Mouse (Mus musculus): ENCODE measurements at regions not wholly inside any gene's neighbourhood (a gene's known extent, or its start where the extent isn't known, plus 50 kb on each side); places are given as distances from the start of the nearest gene placed in this dataset.

DNA sequence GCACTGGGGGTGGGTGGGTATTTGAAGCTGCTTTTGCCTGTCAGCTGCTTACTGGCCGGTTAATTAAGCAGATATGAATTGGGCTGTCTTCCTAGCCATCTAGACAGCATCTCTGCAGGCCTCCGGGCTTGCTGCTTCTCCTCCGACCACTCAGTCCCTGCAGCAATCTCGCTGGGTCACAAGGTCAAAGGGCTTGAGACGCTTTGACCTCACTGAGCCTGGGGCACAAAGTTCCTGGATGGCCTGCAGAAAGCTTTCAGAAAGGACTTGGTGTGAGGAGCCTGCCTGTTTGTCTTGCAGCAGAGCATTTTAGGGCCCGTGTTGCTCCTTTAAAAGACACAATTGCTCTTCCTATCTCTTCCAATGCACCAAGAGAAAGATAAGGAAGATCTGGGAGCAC, 83.7 kb upstream of the Ppp2r5a start:
- intact Hi-C loops (cut with DNase I): no loop called here
- no peak for DNase-seq

DNA sequence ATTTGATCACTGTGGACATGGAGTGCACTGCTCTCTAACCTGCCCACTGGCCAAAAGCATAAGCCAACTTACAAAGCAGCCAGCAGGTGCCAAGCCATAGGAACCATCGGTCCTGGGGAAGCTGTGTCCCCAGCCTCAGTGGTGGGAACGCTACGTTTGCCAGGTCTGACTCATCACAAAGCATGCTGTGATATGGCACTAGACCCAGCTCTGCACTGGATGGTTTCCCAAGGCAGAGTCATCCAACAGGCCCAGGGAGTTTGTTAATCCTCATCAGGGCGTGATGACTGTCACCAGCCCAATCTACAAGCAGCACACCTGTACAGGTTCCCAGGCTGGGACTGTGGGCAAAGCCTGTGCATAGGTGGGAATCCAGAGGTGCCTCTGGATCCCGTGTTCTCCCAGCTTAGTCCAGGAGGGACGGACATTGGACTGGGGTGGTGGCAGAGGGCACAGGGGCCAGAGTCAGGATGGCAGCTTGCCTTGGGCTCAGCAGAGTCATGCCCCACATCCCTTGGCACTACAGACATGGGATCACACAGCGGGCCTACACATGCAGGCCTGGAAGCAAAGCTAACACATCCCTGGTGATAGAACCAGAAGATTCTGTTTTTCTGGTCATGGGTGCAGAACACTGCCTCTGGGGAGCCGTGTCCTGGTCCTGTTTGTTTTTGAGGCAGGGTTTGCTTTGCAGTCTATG, 81.8 kb upstream of the Ppp2r5a start:
- intact Hi-C loops (cut with DNase I): loop anchor here (5.0 kb wide), 1 partner anchor 77 kb away; no protein-coding TSS in a partner anchor
- DNase-seq: no peak

DNA sequence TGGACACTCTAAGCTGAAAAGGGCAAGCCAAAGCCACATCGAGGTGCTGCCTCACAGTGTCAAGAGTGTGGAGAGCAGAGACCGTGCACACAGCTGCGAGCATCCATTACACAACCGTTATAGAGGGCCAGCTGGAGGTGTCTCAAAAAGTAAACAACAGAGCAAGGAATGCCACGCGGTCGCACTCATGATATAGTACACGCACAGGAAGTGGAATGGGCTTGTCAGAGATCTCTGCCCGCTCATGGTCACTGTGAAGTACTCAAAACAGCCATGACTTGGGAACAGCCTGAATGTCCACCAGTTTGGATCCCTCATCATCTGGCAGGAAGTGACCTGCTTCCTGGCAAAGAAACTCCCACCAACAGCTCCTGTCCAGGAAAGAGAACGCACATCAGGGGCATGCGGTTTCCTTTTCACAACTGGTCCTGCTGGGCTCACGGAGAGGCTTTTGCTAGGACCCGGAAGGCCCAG, 76.9 kb upstream of the Ppp2r5a start:
- peak; percentile 57 to 58 for DNase-seq
- intact Hi-C loops (cut with DNase I): loop anchor here (5.0 kb wide), 1 partner anchor 82 kb away; no protein-coding TSS in a partner anchor

DNA sequence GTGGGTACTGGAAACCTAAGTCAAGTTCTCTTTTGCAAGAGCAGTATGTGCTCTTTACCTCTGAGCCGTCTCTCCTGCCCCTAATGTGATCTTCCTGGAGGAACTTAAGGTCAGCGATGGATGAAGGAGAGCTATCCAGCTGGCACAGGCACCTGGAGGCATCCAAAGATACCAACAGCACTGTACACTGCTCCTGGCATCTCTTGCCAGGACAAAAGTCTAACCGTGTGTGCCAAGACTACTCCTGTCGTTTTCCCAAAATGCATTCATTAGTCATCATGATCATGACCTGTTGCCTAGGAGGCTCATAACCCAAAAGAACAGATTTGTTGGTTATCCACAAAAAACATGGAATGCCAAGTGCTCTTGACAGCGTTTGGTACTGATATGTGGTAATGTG, 69.5 kb upstream of the Ppp2r5a start:
- no peak for DNase-seq

DNA sequence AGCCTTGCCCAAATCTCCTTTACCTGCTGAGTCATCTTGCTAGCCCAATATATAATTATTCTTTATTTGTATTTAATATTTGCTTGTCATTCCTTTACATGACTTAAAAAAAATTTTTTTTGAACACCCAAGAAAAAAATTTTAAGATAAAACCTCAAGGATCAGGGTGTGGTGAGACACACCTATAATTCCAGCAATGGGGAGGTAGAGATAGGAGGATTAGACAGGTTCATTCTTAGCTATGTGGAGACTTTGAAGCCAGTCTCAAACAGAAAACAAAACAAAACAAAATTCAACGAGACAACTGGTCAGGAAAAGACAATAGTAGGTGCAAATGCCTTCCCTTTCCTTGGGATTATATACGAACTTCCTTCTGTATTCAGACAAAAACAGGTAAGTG, 68.4 kb upstream of the Ppp2r5a start:
- DNase-seq: no peak
- intact Hi-C loops (cut with DNase I): no loop called here

More for the DNA sequence above, 69.5 kb upstream of the Ppp2r5a start:
- intact Hi-C loops (cut with DNase I): no loop called here

DNA sequence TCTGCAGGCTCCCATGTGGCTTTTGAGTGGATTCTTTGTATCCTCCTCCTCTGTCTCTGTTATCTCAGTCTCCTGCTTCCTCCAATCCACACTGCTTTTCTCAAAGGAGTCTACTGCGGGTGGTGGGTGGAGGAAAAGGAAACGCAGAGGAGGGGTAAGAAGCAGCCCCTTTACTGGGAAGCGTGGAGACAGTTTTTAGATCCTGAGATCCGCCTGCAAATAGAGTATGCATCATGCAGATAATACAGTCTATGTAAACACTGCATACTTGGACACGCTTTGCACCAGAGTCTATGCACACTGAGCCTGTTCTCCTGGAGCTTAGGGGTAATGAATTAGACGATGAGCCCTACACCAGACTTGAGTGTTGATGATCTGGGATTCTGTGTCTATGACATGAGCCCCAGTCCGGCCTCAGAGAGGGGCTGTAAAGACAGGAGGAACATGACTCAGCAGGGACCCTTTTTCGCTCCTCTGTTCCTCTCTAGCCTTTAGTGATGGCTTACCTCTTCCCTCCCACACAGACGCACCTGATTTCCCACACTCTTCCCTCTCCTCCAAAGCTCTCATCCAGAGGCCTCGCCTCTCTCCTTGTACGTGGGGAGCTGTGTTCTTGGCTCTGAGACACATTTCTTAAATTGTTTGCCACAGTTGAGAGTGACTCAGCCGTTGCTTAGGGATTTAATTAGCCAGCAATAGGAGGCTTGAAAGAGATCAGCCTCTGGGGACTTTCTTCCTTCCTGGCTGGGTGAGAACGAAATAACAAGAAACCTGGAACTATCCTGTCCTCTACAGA, 67.3 kb upstream of the Ppp2r5a start:
- peak; percentile 40 to 45 for DNase-seq
- intact Hi-C loops (cut with DNase I): no loop called here

DNA sequence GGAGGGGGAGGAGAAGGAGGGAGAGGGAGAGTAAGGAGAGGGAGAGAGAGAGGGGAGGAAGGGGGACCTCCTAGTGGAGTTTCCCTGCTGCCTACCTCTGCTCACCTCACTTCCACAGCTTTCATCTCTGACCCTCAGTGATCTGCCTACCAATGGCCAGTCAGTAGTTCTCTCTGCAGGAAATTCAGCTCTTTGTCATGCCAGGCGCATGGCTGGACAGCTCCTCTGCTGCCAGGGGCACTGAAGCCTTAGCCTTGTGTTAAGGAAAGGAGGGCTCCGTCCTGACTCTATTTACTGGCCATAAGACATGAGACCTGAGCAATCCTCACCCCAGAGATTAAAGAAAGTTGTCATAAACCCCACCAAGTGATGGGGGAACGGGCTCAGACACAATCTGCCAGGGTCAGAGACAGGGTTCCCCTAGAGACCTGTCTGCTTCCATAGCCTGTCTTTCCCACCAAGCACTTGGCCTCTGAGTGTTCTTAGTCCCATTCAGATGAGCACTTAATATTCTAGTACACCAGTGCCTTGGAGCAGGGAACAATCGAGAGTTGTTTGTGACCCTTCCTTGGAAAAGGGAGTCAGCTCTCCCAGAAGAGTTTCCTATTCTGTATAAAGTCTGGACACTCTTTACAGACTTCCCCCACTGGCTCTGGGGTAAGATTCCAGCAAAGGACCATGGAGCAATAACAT, 65.9 kb upstream of the Ppp2r5a start:
- no peak for DNase-seq
- intact Hi-C loops (cut with DNase I): no loop called here

DNA sequence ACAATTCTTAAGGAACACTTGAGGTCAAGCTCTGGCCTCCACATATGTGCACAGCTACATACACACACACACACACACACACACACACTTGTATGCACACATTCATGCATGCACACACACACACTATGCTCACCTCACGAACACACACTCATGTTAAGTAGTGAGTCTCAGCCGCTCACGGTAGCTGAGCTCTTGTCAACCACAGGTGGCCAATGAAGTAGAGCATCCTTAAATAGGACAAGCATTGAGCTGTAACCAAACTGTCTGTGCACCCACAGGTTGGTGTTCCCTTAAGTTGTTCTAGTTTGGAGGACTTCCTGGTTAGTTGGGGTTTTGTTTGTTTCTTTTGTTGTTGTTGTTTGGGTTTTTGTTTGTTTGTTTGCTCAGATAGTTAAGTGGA, 63.2 kb upstream of the Ppp2r5a start:
- intact Hi-C loops (cut with DNase I): no loop called here
- DNase-seq: no peak

DNA sequence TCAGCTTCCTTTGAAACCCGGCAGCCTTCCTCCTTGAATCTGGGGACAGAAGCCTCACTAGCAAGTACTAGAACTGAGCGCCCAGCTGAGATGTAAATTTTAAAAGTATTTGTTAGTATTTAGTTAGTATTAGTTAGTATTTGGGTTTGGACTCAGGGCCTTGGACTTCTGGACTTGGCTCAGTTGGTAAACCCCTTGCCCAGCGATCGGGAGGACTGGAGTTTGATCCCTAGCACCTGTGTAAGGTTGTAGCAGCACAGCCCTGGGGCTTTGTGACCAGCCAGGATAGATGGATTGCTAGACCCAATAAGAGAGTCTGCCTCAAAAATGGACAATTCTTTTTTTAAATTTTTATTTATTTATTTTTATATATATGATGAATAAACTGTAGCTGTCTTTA, 62.7 kb upstream of the Ppp2r5a start:
- DNase-seq: no peak
- intact Hi-C loops (cut with DNase I): no loop called here

DNA sequence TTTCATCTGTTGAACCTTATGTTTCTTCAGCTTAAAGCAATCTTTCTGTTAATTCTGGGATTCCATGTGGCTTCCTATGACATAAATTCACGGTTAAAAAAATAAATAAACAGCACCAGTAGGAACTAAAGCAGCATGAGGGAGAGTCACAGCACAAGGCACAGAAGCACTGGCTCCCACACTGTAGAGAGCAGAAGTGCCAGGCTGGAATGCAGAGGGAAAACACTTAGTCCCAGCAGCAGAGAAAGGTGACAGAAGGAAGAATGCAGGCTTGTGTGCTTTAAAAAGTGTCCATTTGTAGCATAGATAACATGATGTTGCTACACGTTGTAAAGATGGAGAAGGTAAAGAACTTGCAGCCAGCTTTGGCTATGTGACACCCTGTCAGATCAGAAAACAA, 62.1 kb upstream of the Ppp2r5a start:
- intact Hi-C loops (cut with DNase I): no loop called here
- DNase-seq: no peak

DNA sequence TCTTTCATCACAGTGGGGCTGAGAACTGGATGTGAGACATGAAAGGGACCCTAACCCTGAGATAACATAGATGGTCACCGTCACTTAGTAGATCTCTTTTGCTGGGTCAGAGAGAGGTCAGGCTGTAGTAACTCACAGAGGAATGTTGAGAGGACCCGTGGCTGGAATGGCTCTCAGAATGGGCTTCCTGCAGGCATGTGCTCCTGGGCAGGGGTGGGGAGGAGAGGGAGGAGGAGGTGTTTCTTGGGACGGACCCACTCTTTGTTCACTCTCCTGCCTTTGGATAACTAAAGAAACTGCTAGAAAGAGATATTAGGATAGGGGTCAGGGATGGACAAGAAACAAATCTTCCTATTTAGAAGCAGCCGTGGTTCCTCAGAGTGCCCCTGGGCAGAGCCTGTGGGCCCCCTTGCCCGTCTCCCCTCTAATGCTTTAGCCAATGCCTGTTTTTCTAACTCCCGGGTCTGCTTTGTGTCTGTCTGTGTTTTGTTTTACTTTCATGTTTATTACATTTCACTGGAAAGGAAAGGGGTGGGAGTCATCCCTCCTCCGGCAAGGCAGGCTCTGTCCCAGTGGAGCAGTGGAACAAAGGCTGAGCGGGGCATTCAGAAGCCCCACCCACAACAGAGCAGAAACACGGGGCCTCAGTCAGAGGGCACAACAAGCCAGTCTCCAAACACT, 58.9 kb upstream of the Ppp2r5a start:
- intact Hi-C loops (cut with DNase I): loop anchor here (5.0 kb wide), 2 partner anchors 65 to 445 kb away; partner anchors contain the start of gene Slc30a1
- peak; percentile 51 to 57 for DNase-seq

DNA sequence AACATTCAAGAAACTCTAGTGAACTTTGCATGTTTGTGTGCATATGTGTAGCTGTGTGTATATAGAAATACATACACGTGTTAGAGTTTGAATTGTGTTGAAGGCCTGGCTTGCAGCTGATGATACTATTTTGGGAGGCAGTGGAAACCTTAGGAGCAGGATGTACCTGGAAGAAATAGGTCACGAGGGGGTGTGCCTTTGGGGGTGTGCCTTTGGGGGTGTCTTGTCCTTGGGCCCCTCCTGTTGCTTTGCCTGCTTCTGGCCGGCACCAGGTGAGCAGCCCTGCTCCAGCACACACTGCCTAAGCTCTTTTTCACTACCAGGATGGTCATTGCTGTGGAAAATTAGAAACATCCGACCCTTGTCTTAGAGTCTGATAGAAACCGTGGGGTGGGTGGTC, 56.0 kb upstream of the Ppp2r5a start:
- DNase-seq: no peak
- intact Hi-C loops (cut with DNase I): no loop called here

DNA sequence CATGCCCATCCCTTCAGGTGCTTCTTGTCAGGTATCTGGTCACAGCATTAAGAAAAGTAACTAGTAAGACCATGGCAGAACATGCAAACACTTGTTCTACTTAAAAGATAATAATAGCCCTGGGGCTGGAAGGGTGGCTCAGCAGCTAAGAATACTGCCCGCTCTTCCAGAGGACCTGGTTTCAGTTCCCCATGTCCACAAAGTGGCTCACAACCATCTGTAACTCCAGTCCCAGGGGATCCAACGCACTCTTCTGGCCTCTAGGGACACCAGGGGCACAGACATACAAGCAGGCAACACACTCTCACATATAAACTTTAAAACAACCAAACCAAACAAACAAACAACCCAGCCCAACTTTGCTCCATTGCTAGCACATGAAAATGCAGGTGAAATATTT, 55.2 kb upstream of the Ppp2r5a start:
- intact Hi-C loops (cut with DNase I): no loop called here

DNA sequence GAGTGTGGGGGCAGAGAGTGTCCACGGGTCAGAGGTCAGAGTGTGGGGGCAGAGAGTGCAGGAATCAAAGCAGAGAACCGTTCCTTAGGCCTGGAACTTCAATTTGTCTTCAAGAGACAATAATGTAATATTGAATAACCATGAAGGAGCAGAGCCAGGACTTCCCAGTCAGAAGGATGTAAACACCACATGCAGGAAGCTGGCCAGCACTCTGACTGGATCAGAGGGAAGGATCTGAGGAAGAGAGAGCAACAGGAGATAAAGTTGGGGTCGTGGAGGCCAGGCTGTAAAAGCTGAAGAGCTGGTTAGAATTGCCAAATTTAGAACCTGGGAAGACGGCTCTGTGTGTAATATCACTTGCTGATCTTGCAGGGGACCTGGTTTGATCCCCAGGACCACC, 54.0 kb upstream of the Ppp2r5a start:
- no peak for DNase-seq
- intact Hi-C loops (cut with DNase I): no loop called here

More for the DNA sequence above, 55.2 kb upstream of the Ppp2r5a start:
- no peak for DNase-seq

DNA sequence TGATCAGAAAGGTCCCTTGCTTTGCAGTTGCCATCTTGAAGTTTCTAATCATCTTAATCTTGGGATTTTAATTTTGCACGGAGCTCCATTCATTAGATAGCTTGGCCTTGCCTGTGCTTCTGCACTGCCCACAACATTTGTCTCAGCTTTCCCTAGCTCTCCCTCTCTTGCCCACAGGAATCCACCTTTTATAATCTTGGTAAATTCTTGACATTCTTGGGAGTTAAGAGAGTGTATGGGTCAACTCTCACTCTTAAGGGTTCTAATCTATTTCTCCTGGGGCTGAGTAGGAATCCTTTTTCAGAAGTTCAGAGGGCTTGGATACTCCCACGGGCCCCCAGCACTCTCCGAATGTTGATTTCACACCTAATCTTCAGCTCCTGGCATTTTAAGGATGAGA, 51.5 kb upstream of the Ppp2r5a start:
- intact Hi-C loops (cut with DNase I): no loop called here
- DNase-seq: no peak

DNA sequence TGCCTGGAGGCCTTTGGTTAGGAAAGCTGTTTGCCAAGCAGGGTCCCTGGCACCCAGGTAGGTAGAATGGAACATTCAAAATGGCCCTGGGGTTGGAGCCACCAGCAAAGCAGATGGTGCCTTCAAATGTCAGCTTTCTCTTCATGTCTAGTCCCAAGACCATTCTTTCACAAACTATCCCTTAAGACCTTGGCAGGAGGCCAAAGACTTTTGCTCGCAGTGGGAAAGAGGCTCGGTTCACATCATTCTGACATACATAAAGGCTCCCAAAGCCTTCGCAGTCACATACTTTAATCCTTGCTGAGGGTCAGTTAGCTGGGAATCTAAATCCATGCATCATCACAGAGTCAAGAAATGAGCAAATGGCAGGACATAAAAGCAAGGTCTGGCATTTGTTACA, 50.5 kb upstream of the Ppp2r5a start:
- DNase-seq: no peak
- intact Hi-C loops (cut with DNase I): no loop called here

Measured in heart, postnatal 14 days (tissue).